Mouse (Mus musculus) kidney, adult 2 months (tissue): ENCODE results near the gene Serpine2.

ENCODE experiments used
- CTCF ChIP-seq: fragments of 200-500 bp; conservative IDR thresholded peaks from 2 replicates; pipeline ENCODE4 v1.5.1; 2011; ENCODE audit warnings: low read depth, mild to moderate bottlenecking, control low read depth, low read length, moderate library complexity, mixed read lengths; ENCODE audit not compliant: insufficient read depth, insufficient read length
- POLR2A ChIP-seq: fragments of 200-500 bp; IDR thresholded peaks from one replicate; pipeline ENCODE4 v1.6.1; 2011; ENCODE audit warnings: low read depth, low read length, control low read depth

DNA sequence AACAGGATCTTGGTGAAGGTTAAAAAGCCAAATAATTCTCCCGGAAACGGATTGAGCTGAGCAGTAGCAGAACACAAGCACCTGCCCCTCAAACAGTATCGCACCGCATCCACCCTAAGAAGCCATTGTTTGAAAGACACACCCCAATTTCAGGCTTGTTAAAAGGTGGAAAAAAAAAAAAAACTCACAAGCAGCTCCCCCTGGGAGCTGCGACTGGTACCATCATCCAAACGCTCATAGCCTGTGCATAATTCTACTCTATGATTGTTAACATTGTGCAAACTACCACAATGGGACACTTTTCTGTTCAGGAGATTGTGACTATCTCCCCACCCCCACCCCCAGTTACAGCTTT is 99.1 kb downstream of the Serpine2 start:
- TF ChIP-seq CTCF (no peak), POLR2A (no peak)
